Mouse (Mus musculus) regulatory T cell (primary cell): Measurements from ENCODE around the gene Rassf1.

Experiments used
- in situ Hi-C: fragments of 300-600 bp; cut with MboI, MseI; formaldehyde crosslinking; loops from one replicate; pipeline ENCODE4 v1.15.1; 2025; ENCODE audit warnings: high pct_unique_total_duplicates

Gene Rassf1

DNA sequence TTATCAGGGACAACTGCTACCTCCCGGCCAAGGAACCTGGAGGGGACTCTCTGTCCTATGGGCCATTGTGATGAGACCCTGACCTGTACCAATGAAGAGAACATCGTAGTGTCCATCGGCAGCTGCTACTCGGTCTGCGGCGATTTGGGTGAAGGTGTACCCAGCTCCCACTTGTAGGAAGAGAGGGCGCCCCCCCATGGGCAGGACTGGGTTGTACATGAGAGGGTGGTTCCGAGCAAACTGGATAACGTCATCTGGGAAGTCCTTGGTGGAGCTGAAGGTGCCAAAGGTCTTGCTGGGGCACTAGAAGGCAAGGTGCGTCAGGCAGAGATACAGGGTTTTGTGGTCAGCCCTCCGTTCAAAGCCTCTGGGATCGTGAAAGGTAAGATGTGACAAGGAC is 49.4 kb downstream of the Rassf1 start:
- in situ Hi-C loops, result loop anchor here (5.0 kb wide), 1 partner anchor 42 kb away; no protein-coding TSS in a partner anchor

DNA sequence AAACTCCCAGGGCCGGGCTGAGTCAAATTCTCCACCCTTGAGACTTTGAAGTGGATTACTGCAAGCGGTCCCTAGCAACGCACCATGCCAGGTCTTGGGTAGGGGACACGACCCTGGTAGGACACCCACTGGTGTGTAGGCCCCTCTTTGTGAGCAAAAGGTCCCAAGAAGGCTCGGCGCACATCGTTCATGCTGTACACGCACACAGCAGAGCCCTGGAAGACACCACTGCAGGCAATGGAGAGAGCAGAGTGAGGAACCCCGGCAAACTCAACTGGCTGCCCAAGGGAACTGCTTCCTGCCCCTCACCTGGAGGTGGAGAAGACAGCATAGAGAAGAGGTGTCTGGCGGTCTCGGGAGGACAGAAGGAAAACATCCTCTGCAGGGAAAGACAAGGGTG is 49.9 kb downstream of the Rassf1 start:
- in situ Hi-C loops, result loop anchor here (5.0 kb wide), 1 partner anchor 41 kb away; no protein-coding TSS in a partner anchor

DNA sequence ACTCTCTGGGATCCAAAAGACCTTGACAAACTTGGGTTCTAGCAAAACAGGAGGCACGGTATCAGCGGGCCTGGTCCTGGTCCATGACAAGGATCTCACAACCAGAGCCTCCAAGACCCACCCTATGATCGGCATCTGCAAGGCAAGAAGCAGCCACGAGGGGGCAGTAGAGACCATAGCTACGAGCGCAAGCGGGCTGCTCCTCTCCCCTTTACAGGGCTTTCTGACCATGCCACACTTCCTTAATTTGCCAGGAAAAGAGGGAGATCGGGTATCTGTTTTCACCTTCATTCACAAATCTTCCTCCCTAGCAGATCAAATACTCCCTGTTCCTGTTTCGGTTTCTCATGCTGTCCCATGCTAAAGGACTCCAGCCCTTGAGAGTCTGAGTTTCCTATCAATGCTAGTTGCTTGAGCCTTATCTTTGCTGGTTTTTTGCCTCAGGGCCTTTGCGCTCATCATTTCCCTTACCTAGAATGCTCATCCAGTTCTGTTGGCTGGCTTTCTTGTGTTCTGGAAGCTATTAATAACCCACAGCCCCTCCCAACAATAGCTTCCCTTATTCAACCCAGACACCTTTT is 50.8 kb downstream of the Rassf1 start:
- in situ Hi-C loops, result loop anchor here (5.0 kb wide), 1 partner anchor 40 kb away; no protein-coding TSS in a partner anchor

DNA sequence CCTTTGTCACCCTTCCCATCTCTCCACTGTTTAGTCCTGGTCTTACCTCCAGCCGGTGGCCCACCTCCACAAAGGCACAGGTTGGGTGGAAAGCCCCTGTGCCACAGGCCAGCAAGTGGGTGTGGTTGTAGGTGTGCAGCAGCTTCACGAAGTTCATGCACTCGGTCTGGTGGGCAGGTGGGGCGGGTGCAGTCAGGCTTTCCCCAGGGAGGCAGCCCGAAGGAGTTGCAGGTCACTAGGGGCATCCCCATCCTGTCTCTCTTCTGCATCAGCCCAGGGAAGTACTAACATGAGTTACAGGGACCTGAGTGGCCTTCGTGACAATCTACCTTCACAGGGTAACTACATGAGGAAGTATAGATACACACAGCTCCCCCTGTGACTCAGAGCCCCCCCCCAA is 51.9 kb downstream of the Rassf1 start:
- in situ Hi-C loops, result loop anchor here (5.0 kb wide), 1 partner anchor 39 kb away; no protein-coding TSS in a partner anchor

DNA sequence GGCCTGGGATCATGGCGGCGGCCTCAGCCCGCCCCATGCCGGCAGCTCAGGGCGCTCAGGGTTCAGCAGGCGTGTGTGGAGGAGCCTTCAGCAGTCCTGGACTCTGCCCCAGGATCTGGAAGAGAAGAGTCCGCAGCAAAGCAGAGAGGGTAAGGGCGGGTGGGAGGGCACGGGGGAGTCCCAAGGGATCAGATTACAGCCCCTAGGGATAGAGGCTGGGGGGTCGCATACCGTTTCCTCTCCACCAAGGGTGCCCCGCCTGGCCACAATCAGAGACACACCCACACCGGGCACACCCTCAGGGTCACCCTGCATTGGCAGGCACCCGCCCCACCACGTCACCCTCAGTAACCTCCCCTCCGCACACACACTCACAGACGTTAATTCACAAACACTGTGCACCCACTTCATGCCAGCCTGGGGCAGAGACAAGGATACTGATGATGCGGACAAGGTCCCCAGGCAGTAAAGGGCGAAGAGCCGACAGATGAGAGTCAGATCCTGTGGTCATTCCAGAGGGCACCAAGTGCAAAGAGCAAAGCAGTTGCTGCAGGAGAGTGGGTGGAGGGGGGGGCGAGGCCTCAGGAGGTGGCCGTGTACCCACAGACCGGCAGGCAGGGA is 53.8 kb downstream of the Rassf1 start:
- in situ Hi-C loops, result no loop called here

DNA sequence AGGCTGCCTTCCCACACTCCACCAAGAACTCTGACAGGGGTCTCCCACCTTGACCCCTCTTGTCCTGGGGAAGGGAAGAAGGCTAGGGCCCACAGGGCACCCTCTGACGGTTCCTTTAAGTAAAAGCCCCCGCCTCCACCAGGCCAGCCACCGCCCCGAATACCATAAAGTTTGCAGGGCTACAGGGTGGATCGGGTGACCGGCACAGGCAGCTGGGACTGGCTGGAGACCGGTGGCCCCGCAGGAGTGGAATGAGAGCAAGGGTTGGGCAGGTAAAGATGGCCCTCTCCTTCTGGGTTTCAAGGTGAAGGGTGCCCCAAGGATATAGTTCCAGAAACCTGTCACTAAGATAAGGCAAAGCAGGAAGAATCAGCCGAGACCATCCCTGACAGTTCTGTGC is 55.2 kb downstream of the Rassf1 start:
- in situ Hi-C loops, result no loop called here

DNA sequence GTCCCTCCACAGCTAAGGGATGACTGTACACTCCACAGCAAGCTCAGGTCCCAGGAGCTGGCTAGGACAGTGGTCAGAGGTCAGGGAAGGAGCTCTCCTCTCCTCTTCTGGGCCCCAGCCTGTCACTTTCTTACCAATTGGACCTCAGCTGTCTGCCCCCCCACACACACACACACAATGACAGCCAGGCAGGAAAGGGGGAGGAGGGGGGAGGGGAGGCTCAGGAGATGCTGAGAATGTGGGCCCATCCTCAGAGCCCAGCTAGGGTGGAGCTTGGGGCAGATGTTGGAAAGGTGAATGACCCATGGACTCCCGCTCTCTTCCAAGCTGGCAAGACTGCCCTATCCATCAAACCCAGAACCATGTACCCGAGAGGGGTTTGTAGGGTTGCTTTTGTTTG is 55.7 kb downstream of the Rassf1 start:
- in situ Hi-C loops, result no loop called here

DNA sequence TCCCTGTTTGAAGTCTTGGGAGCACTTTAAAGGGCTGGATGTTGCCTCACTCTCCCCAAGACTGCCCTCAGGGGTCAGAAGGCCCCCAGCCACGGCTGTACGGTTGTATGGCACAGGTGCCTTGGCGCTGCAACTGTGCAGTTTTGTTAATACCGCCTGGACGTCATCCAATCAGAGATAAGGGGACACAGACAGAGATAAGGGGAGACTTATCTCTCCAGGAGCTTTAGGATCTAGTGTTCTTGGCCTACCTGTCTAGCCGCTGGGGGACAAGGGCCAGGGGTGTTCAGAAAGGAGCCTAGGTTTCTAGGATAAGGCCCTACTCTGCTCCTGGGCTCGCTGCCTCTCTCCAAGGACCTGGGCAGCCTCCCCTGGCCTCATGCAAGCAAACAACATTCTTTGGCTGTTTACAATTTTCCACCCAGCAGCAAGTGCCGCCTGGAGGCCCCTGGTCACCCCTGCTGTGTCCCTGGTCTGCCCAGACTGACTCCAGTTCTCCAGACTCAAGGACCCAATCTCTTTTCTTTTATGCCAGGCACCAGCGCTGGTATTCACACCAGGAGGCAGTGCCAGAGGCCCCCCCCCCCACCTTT is 56.4 kb downstream of the Rassf1 start:
- in situ Hi-C loops, result no loop called here

DNA sequence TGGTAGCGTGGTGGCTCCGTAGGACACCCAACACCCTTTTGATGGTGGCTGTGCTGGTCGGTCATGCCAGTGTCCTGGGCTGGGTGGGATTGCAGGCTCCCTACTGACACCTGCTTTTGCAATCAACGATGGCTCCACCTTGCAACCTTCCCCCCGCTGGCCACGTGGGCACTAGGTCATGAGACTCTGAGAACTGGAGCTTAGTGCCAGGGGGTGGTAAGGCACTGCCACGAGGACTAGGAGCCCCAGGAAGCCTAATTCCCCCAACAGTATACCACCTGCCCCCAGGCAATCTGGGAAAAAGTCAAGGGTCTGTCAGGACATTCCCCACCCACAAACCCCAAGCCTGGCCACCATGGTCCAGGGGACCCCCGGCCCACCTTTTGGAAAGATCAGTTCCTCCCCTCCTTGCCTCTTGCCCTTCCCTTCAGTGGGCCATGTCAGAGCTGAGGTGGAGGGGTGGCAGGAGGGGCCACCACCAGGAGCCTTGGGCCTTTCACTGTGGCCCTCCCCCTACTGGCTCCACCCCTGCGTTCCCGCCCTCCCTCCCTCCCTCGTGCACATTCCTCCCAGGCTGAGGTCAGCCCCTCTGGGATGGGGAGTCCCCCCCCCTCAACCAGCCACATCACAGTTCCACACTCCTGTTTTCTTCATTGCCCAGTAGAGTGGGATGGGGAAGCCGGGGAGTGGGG is 57.5 kb downstream of the Rassf1 start, which contains the start of gene Sema3b:
Gene Sema3b, minus strand, starts transcription at position 489 of the 692 bp plus-strand sequence.
- in situ Hi-C loops, result no loop called here

DNA sequence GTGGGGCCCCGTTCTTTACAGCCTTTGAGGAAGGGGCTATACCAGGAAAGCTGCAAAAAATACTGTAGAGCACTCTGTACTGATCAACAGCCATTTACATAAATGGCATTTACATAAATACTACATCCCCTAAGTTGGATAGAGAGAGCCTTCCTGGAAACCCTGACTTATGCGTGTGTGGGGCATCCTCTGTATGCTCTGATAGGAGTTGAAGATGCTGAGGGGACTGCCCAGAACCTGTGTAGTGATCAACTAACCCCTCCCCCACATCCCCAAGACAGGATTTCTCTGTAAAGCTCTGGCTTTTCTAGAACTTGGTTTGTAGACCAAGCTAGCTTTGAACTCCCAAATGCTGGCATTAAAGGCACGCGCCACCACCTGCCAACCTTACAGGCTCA is 58.1 kb downstream of the Rassf1 start:
- in situ Hi-C loops, result no loop called here

DNA sequence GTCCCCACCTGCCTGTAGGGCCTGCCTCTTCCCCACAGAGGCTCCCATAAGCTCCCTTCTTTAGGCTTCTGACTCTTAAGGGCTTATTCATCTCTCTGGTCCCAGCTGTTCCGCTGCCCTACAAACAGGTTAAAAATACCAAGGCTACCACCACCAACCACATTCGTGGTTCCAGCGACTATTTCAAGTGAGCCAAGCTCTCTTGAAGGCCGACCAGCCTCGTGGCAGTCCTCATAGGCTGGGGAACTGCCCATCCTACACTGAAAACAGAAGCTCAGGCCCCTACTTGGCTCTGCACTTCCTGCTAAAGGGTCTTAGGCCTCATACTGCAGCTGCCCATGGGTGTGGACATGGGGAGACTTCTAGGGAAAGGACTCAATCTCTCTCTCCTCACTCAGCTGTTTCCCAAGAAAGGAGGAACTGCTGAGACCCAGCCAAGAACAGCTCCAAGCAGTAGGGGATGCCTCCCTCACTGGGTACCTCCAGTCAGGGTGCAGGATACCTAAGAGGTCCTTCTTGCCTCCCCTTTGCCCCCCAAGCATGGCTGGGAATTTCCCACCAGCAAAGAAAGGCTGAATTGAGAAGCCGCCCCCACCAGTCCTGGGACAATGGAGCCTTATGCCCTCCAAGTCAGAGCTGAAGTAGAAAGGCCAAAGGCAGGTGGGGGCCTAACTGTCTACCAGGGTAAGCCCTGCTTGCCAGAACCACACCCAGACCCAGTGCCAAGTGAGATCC is 60.3 kb downstream of the Rassf1 start:
- in situ Hi-C loops, result no loop called here
